Mouse (Mus musculus): Measurements from ENCODE around the gene Frmd4a.

GRCm38 (mm10) chr2:4492485-4493481 lies 475.3 kb downstream of the Frmd4a start:
- no peak for TF ChIP-seq GATA1 (IDR thresholded peaks at IDR 0.05; ENCODE audit: borderline replicate concordance, low read length)
- TF ChIP-seq FLI1 (IDR thresholded peaks at IDR 0.05; ENCODE audit: low read length) = no peak
